Mouse (Mus musculus): ENCODE results near the gene Olfr161. TPM values are rescaled to one million over a fixed set of nuclear protein-coding genes. Genes with fewer than 3 reads are reported as not detected.
"Not testable (repeated sequence)": the region's sequence is repeated elsewhere in the genome, so short reads cannot be mapped to it uniquely, and the experiment has no call there.

Olfr161 gene
- not detected in 2 replicates for polyA plus RNA-seq (2015; fragmentation: Nextera tagmentation; extraction: Ambion mirVana)

DNA sequence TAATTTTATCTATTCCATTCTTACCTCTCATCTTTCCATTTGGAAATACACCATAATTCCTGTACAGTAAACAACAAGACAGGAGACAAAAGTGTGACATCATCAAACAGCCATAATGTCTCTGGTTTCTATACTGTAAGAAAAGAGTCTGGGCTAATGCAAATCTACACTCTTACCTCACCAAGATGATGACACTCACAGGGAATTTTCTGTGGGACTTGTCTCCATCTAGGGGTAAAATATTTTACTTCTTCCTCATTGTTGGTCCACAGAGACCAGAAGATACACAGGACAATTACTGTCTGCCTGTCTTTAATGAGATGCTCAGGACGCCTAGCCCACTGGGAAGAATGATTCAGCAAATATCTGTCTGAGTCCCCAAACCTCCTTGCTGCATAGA, at the start of gene Olfr161:
Gene Olfr161, plus strand, starts transcription at position 352 of the 400 bp plus-strand sequence.
- Histone ChIP-seq H3K9me3 (ENCODE audit: low read length) (no peaks in the 10 kb centered on the region), H3K27me3 (ENCODE audit: insufficient read depth, low read length) (no peaks in the 10 kb centered on the region), H3K4me3 (ENCODE audit: low read length) (no peak within 1 kb of the TSS), H3K9ac (replicated peaks; ENCODE audit: low read length) (no peak within 1 kb of the TSS), H3K4me1 (ENCODE audit: insufficient read depth, low read length) (no peaks in the 10 kb centered on the region), H3K27ac (ENCODE audit: low read length) (no peak within 1 kb of the TSS), H3K36me3 (ENCODE audit: insufficient read depth, low read length) (no peaks in the 10 kb centered on the region), H3K4me2 (replicated peaks; ENCODE audit: low read depth, low read length) (no peak within 1 kb of the TSS)
- ATAC-seq (ENCODE audit: low FRiP score, low TSS enrichment): no peak
- 77% methylated on average over 1 of the region's 1 CpGs for WGBS

DNA sequence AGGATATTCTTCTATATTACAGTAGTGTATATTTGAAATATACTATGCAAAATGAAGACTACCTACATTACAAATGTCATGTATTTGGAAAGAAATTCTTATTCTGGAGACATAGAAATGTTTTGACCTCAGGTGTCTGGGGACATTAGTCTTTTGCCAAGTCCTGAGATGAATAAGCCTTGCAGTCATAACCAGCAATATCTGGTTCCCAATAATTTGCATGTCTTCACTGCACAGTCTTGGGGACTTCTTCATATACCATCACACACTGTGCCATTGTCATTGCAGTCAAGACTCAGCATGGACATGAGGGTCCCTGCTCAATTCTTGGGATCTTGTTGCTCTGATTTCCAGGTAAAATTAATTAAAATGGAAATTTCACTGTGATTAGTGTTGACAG, 27.3 kb upstream of the Olfr161 start:
- Histone ChIP-seq H3K4me2 (replicated peaks; ENCODE audit: low read depth, low read length) (no peak overlapping the region), H3K27me3 (ENCODE audit: insufficient read depth, low read length) (no peaks in the 10 kb centered on the region), H3K9ac (replicated peaks; ENCODE audit: low read length) (no peak overlapping the region), H3K27ac (ENCODE audit: low read length) (no peak overlapping the region), H3K4me1 (ENCODE audit: insufficient read depth, low read length) (no peaks in the 10 kb centered on the region), H3K9me3 (ENCODE audit: low read length) (no peaks in the 10 kb centered on the region; the same call in 1 of the 2 replicates), H3K36me3 (ENCODE audit: insufficient read depth, low read length) (no peaks in the 10 kb centered on the region), H3K4me3 (ENCODE audit: low read length) (no peak overlapping the region)
- no peak for ATAC-seq (ENCODE audit: low FRiP score, low TSS enrichment)

DNA sequence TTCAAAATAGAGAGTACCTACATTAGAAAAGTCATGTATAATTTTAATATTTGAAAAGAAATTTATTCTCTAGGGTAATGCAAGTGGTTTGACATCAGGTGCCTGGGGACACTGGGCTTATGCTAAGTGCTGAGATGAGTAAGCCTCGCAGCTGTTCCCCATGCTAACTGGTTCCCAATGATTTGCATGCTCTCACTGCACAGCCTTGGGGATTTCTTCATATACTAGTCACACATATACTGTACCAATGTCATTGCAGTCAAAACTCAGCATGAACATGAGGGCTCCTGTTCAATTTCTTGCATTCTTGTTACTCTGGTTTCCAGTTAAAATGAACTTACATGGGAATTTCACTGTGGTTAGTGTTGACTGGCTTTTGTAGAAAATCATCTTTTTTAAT, 13.2 kb upstream of the Olfr161 start:
- WGBS: 59% methylated on average over 1 of the region's 1 CpGs
- not testable (repeated sequence) for ATAC-seq (ENCODE audit: low FRiP score, low TSS enrichment); H3K27me3 ChIP-seq (ENCODE audit: insufficient read depth, low read length); H3K36me3 ChIP-seq (ENCODE audit: insufficient read depth, low read length); H3K4me2 ChIP-seq (replicated peaks; ENCODE audit: low read depth, low read length); H3K4me3 ChIP-seq (ENCODE audit: low read length); H3K27ac ChIP-seq (ENCODE audit: low read length); H3K9me3 ChIP-seq (ENCODE audit: low read length); H3K4me1 ChIP-seq (ENCODE audit: insufficient read depth, low read length); H3K9ac ChIP-seq (replicated peaks; ENCODE audit: low read length)

DNA sequence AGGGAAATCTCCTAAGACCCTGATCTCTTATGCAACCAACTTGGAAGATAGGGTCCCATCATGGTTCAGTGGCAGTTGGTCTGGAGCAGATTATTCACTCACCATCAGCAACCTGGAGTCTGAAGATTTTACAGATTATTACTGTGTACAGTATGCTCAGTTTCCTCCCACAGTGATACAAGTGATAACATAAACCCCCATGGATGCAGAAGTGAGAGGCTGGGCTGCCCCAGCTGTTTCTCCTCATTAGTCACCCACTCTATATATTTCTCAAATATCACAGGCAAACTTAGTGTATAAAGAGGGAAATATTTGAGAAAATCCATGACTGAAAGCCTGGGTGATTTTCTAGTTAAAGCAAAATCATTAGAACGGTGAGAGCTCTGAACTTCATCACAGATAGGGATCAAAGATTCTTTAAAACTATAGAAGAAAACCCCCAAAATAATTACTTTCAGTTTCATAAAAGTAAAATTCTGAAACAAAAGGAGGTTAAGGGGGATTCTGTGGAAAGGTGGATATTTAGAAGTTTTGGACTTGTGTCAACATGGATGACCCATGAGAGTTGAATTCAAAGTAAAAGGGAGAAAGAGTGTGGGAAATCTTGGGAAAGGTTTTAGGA, 12.5 kb upstream of the Olfr161 start:
- H3K9ac ChIP-seq (replicated peaks; ENCODE audit: low read length); H3K4me2 ChIP-seq (replicated peaks; ENCODE audit: low read depth, low read length); H3K27ac ChIP-seq (ENCODE audit: low read length); H3K27me3 ChIP-seq (ENCODE audit: insufficient read depth, low read length); H3K4me3 ChIP-seq (ENCODE audit: low read length); H3K9me3 ChIP-seq (ENCODE audit: low read length); H3K36me3 ChIP-seq (ENCODE audit: insufficient read depth, low read length); ATAC-seq (ENCODE audit: low FRiP score, low TSS enrichment); H3K4me1 ChIP-seq (ENCODE audit: insufficient read depth, low read length): not testable (repeated sequence)
- WGBS: 89% methylated on average over 1 of the region's 1 CpGs

DNA sequence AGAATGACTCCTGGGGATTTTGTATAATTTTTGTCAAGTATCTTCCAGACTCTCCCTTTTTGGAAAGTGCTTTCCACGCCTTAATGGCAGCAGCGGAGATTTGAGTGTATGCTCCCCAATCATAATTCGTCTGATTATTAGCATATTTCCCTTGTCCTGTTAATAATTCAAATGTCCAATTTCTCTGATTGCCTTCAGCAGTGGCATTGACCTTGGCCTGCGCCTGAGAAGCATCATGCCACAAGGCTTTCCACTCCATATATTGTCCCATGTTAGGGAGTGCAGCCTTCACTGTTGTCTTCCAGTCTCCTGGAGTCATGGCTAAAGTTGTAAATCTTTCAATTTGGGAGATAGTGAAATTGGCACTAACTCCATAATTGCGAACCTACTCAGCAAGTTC, 40.5 kb downstream of the Olfr161 start:
- not testable (repeated sequence) for ATAC-seq (ENCODE audit: low FRiP score, low TSS enrichment); H3K27ac ChIP-seq (ENCODE audit: low read length); H3K36me3 ChIP-seq (ENCODE audit: insufficient read depth, low read length); H3K4me3 ChIP-seq (ENCODE audit: low read length); H3K4me2 ChIP-seq (replicated peaks; ENCODE audit: low read depth, low read length); H3K9ac ChIP-seq (replicated peaks; ENCODE audit: low read length); H3K4me1 ChIP-seq (ENCODE audit: insufficient read depth, low read length); H3K27me3 ChIP-seq (ENCODE audit: insufficient read depth, low read length); H3K9me3 ChIP-seq (ENCODE audit: low read length)
- 83% methylated on average over 5 of the region's 5 CpGs for WGBS

DNA sequence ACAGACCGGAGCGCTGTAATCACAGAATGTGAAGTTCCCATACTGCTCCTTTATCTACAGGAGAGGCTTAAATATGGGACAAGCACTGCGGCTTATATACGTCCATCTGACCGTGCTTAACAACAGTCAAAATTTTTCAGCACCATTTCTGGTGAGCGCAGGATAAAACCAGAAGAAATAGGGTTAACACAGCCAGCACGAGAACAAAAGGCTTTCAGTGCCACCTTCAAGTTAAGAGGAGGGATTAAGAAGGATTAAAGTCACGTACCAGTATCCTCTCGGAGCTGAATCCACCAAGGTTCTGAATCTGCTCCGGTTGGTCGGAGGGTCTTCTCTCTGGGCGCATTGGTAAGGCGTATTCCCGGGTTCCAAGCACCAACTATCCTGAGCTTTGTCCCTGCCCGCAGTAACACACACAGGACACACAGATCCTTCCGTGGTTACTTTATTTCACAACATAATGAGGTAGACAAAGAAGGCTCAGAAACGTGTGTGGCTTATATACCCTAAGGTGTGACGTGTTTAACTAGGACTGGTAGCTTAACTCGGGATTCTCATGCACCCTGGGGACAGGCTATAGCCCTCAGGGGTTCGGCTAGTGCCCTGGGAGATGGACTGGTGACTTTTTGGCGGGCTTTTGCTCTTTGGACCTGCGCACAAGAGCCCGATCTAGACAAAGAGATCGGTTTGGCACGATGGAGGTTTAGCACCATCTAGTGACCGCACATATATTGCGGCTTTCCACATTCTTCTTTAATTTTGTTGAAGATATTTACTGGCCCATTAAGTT, 41.9 kb downstream of the Olfr161 start:
- Histone ChIP-seq H3K9ac (replicated peaks; ENCODE audit: low read length) (peak overlapping the region; percentile 73), H3K4me3 (ENCODE audit: low read length) (peak overlapping the region; percentile 44), H3K4me2 (replicated peaks; ENCODE audit: low read depth, low read length) (peak overlapping the region; percentile 53)
- H3K4me1 ChIP-seq (ENCODE audit: insufficient read depth, low read length); H3K27me3 ChIP-seq (ENCODE audit: insufficient read depth, low read length); H3K36me3 ChIP-seq (ENCODE audit: insufficient read depth, low read length); H3K27ac ChIP-seq (ENCODE audit: low read length); H3K9me3 ChIP-seq (ENCODE audit: low read length): not testable (repeated sequence)
- 29% methylated on average over 27 of the region's 27 CpGs for WGBS
- peak; percentile 96 for ATAC-seq (ENCODE audit: low FRiP score, low TSS enrichment)

Other genes starting within 250 kb of the Olfr161 start
- gene Mefv, start 127.1 kb downstream of the Olfr161 start, polyA plus RNA-seq (2015; fragmentation: Nextera tagmentation; extraction: Ambion mirVana): 0.06 TPM in 1 of 2 replicates, not detected in the other
- 43.8 and 51.8 TPM in 2 replicates for gene Zfp263, start 153.1 kb downstream of the Olfr161 start, polyA plus RNA-seq (2015; fragmentation: Nextera tagmentation; extraction: Ambion mirVana)
- not detected in 2 replicates for gene Olfr15, start 239.8 kb downstream of the Olfr161 start, polyA plus RNA-seq (2015; fragmentation: Nextera tagmentation; extraction: Ambion mirVana)